Mouse (Mus musculus) G1E (cell line): ENCODE measurements around the gene 1110008L16Rik.

Experiments used
- CTCF ChIP-seq: IDR thresholded peaks from 2 replicates; pipeline ENCODE4 v1.5.1; 2012; ENCODE audit warnings: low read depth, low read length, inconsistent platforms, mixed read lengths
- GATA1 ChIP-seq: IDR thresholded peaks from 2 replicates; pipeline ENCODE4 v1.6.1; 2012; ENCODE audit warnings: borderline replicate concordance, low read length, inconsistent platforms, mixed read lengths
- POLR2AphosphoS5 ChIP-seq: IDR thresholded peaks from 2 replicates; pipeline ENCODE4 v1.6.1; 2012; ENCODE audit warnings: low read depth, low read length, inconsistent platforms; ENCODE audit not compliant: insufficient replicate concordance
- TAL1 ChIP-seq: conservative IDR thresholded peaks from 2 replicates; pipeline ENCODE4 v1.6.1; 2012; ENCODE audit warnings: low read depth, low read length, inconsistent platforms, mixed read lengths

DNA sequence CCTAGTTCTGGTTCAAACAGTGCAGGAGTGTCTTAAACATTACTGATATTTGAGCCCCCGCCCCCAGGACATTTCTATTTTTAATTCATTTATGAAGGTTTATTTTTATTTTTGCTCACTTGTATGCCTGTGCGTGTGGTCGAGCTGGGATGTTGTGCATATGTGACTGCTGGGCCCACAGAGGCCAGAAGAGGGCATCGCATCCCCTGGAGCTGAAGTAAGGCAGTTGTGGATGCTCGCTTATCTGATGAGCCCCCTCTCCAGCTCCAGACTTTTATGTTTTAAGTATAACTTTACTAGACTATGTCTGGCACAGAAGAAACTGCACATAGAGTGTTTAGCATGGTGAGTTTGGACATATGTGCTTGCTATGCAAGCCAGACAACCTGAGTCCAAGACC is 14.5 kb downstream of the 1110008L16Rik start:
- no peak for TF ChIP-seq TAL1
- no peak for TF ChIP-seq CTCF
- no peak for TF ChIP-seq GATA1
- TF ChIP-seq POLR2AphosphoS5: no peak
